Mouse (Mus musculus) spleen, adult 2 months (tissue): ENCODE data around the gene Atp1a2.

ENCODE experiments used
- CTCF ChIP-seq: fragments of 200-500 bp; IDR thresholded peaks from 2 replicates; pipeline ENCODE4 v1.5.1; 2011; ENCODE audit warnings: mild to moderate bottlenecking, inconsistent platforms; ENCODE audit not compliant: insufficient read depth, insufficient read length, insufficient replicate concordance; ENCODE audit errors: extremely low read depth
- POLR2A ChIP-seq: fragments of 200-500 bp; IDR thresholded peaks from 2 replicates; pipeline ENCODE4 v1.6.1; 2011; ENCODE audit warnings: low read depth, low read length, inconsistent platforms

- TF ChIP-seq CTCF = no peak
- TF ChIP-seq POLR2A = no peak
Measured at GRCm38 (mm10) chr1:172274116-172274515, 23.7 kb downstream of the Atp1a2 start.
